Mouse (Mus musculus) layer of hippocampus, adult 9-11 months (tissue): ENCODE data around the gene Vps35.
A peak's percentile ranks its signal among the peaks of the same experiment; 100 is the strongest.

Experiments used
- DNase-seq: peaks from one replicate; pipeline ENCODE4 v3.0.0; 2022

Vps35 gene

GRCm38 (mm10) chr8:85299434-85300077 is at the start of gene Vps35, which contains the start of gene Orc6:
Gene Vps35, minus strand, starts transcription at chr8:85299802.
Gene Orc6, plus strand, starts transcription at chr8:85299632.
- peak; percentile 96 for DNase-seq

DNA sequence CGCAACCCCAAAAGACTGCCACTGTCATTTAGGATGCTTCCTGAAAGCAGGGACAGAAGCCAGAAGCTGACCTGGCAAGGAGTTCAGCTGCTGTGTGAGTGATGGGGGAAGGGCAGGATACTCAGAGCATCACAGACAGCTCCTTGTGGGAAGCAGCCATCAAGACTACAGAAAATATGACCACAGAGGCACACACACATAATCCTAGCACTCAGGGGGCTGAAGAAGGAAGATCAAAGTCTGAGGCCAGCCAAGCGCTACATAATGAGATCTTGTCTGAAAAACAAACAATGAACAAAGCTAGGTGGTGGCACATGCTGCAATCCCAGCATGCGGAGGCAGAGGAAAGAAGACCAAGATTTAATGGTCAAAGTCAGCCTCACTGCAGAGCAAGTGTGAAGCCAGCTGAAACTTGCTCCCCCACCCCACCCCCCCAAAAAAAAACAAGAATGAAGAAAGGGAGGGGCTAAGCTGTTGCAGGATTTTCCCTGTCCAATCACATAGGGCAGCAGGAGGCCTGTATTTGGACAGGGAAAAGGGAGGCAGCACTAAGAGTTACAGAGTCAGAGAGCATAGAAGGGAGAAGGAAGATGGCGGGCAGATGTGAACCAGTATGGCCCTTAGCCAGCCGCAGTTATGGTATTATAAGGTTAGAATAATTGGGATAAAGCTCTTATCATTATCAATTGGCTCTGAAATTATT is 40.4 kb upstream of the Vps35 start:
- no peak for DNase-seq

DNA sequence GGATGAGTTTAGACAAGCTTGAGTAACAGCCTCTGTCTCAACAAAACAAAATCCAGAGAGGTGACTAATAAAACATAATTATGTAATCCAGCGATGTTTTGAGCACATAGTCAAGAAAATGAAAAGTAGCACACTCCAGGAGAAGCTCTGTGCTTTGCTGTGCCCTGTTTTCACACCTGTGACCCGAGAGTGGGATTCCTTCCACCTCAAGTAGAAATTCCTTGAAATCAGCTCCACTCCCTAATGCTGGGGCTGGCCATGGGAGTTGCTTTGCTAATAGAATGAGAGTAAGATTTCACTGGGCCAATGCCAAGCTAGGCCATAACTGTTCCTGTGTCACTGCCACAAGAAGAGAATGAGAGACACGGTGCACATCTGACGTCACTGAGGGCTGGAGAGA is 38.1 kb upstream of the Vps35 start:
- no peak for DNase-seq

- DNase-seq = no peak
These were observed 36.8 kb upstream of the Vps35 start for GRCm38 (mm10) chr8:85336211-85336933.

DNA sequence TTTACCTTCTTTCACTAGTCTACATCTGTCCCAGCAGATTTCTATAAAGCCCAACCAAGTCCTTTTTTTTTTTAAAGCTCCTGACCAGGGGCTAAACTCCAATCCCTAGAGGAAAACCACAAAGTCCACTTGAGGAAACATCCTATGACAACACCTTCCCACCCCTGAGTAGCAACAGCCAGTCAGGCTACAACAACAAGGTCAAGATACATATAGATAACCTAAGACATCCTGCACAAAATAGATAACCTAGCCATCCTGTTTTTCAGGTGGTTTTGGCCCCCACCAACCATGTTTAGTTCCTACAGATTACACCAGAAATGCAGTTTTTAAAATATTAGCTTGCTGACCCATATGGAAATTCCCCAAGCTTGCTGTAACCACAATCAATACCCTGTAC is 35.5 kb upstream of the Vps35 start:
- DNase-seq = no peak

GRCm38 (mm10) chr8:85329506-85329905 is 29.9 kb upstream of the Vps35 start:
- DNase-seq = no peak

DNA sequence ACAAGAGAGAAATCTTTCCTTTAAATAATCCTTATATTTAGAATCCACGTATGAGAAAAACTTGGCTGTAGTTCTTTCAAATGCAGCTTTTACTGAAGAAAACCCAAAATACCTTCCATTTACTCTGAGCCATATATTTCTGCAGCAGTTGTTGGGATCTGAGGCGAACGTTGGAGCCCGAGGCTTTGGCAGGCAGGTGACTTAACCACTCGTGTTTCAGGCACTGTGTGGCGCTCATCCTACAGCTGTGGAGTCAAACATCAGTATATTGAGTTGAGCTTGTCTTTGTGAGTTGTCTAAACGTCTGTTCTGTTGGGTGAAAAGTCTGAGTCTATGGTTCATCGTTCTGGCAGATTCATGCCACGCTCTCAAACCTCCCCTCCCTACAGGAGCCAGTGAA is 27.4 kb upstream of the Vps35 start:
- DNase-seq = no peak

DNA sequence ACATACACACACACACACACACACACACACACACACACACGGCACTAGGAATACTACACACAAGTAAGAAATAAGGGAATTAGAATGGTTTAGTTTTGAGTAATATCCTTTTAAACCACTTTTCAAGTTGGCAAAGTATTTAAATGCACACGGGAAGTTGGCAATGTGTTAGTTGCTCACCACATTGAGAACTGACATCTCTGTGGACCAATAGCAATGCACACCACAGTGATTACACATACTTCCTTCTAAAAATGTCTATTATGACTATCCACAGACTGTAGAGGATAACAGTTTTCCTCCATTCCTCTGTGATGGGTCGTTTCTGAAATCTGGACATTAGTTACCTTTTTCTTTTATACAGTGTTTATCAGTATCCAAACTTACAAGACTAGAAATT is 23.5 kb upstream of the Vps35 start:
- no peak for DNase-seq

- DNase-seq = no peak
These were observed 22.4 kb upstream of the Vps35 start for GRCm38 (mm10) chr8:85321981-85322380.

- DNase-seq = no peak
These were observed 18.9 kb upstream of the Vps35 start for GRCm38 (mm10) chr8:85318534-85318933.

GRCm38 (mm10) chr8:85313036-85313435 is 13.4 kb upstream of the Vps35 start:
- no peak for DNase-seq

DNA sequence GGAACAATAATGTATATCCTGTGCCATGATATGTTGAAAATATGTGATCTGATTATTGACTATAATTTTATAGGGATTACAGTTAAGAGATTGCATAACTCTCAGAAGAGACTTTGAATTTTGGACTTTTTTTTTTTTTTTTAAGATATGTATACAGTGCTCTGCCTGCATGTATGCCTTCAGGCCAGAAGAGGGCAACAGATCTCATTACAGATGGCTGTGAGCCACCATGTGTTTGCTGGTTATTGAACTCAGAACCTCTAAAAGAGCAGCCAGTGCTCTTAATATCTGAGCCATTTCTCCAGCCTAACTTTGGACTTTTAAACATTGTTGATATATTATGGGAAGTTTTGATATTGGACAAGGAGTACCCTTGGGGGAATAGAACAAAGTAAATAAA is 12.1 kb upstream of the Vps35 start:
- peak; percentile 16 for DNase-seq

- no peak for DNase-seq
These were observed 9.0 kb upstream of the Vps35 start for GRCm38 (mm10) chr8:85308564-85308963.

- DNase-seq = no peak
These were observed 3.9 kb upstream of the Vps35 start for GRCm38 (mm10) chr8:85303531-85303930.

DNA sequence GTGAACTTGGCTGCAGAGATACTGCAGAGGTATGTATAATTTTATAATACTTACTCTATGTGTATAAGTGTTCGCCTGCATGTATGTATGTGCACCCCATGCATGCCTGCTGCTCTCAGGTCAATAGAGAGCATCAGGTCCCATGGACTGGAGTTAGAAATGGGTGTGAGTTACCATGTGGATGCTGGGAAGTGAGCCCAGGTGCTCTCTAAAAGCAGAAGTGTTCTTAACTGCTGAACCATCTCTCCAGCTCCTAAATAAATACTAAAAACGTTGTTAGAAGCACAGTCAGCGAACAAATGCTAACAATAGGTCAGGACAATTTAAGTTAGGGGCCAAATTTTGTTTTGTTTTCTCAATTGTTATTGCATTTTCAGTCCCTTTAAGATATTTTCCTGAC is 3.3 kb upstream of the Vps35 start:
- no peak for DNase-seq

DNA sequence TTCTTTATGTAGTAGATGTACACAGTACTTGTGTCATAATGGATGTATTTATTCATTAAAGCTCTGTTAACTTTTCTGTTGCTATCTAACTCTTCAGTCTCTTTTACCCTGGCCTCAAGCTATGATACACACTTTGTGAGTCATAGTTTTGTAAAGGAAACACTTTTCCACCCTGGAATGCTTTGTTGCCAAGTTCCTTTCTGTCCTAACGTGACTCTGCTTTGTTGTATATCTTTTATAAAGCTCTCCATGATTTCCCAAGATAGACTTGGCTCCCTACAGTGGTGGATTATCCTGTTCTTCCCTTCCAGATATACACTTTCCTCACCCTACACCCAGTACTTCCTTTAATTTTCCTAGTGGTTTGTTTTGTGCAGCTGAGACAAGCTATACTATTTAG is 2.3 kb upstream of the Vps35 start:
- DNase-seq = no peak

GRCm38 (mm10) chr8:85298600-85299433 is 785 bp downstream of the Vps35 start:
- no peak for DNase-seq

DNA sequence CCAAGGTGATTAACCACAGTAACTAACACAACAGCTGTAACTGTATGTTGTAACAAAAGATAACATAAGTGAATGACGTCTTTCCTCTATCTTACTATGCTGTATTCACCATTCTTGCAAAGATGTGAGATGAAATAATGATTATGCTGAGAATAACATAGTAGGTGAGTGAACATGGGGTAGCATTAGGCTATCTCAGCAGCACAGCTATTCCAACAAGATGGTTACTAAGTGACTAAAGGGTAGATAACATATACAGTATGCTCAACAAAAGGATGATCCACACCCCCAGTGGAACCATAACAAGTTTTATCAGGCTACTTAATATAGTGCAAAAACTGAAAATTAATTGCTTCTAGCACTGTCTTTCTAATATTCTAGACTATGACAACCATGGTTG is 12.8 kb downstream of the Vps35 start:
- no peak for DNase-seq

DNA sequence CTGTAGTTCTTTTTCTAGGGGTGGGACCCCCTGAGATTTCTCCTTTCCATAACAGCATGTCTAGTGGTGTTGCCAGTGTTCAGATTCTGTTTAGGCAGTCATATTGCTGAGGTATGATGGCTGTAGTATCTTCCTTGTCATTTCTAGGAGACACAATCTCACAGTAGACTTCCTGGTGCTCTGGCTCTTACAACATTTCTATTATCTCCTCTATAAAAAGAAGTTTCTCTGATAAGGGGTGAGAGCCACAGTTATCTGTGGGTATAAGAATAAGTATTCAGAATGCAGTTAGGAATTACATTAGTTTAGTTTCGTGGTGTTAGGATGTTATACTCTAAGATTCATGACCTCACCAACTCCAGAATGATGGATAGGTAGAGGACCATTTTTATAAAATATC is 72.3 kb downstream of the Vps35 start:
- no peak for DNase-seq

DNA sequence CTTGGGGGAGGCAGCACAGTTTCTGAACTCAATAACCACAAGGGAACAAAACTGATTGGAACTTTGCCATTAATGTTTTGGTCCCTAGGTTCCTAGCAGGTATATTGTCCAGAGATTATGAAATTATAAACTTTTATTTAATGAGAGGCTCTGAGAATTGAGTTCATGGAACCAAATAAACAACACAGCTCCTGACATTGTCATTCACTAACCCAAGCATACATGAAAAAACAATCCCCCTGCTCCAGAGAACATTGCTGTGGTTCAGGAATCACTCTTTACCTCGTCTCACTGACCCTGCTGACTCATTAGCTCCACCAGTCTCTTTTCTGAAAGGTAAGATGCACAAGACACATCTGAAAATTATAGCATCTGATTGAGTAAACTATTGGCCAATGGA is 73.9 kb downstream of the Vps35 start, which contains the start of gene Olfr371:
Gene Olfr371 (plus strand): TSS at position 301 of the 400 bp plus-strand sequence.
- DNase-seq = no peak

DNA sequence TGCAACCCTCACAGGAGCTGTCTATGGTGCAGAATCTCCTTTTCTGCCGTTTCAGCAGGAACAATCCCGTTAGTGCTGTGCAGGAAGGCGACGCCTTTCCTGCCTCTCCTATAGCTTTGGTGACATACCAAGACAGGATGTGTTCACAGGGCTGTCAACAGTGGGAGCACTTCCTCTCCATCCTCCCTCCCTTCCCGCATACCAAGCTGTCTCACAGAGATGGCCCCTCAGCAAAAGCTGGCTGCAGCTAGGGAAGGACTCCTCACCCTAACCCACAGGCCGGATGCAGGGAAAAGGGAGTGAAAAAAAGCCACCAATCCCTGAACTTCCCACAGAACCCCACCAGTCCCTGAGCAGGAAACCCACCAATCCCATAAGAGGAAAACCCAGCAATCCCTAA is 78.6 kb downstream of the Vps35 start:
- DNase-seq = no peak

GRCm38 (mm10) chr8:85220220-85220619 is 79.4 kb downstream of the Vps35 start:
- peak; percentile 3 for DNase-seq
